Mouse (Mus musculus) brain, adult 2 months (tissue): Measurements from ENCODE around the gene Patl1.
"Not testable (repeated sequence)": the region's sequence is repeated elsewhere in the genome, so short reads cannot be mapped to it uniquely, and the experiment has no call there.

ENCODE experiments used
- DNase-seq: peaks from one replicate; pipeline ENCODE4 v3.0.0; 2011; ENCODE audit warnings: low read depth, low spot score

Patl1 gene

GRCm38 (mm10) chr19:11966201-11966636, 54.0 kb downstream of the Patl1 start:
- peak; percentile 75 for DNase-seq

- peak; percentile 47 for DNase-seq
Measured at GRCm38 (mm10) chr19:11969155-11970050, 57.2 kb downstream of the Patl1 start.

- no peak for DNase-seq
Measured at GRCm38 (mm10) chr19:11973511-11974222, 61.5 kb downstream of the Patl1 start.

DNA sequence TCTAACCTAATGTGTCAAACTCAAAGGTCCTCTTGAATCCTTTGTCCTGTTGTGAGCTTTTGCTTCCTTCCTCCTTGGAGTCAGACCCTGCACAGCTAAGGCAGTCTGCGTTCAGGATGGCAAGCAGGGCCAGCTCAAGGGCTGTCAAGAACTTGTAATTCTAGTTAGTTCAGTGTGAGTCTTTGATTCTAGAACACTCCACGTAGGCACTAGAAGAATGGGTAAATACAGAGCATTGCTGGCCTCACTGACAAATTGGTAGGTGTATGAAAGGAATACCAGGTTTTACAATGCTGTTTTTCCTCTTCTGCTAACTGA, 62.0 kb downstream of the Patl1 start:
- no peak for DNase-seq

DNA sequence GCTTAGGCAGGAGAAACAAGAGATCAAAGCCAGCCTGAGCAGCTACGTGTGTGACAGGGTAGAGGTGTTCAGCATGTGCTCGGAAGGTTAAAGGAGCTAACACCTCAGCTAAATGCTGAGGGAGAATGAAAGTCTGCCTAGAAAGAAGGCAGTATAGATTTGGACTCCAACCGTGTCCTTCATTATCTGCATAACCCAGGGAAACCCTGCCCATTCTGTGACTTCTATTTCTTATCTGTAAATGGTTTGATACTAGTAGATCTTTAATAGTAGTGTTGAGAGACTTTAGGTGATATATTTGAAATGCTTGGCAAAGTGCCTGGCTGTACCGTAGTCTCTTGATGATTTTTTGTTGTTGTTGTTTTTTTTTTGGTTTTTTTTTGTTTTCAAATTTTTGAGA, 63.5 kb downstream of the Patl1 start:
- DNase-seq: no peak

- no peak for DNase-seq
Measured at GRCm38 (mm10) chr19:11977363-11977762, 65.2 kb downstream of the Patl1 start.

GRCm38 (mm10) chr19:11980471-11980870, 68.3 kb downstream of the Patl1 start:
- no peak for DNase-seq

DNA sequence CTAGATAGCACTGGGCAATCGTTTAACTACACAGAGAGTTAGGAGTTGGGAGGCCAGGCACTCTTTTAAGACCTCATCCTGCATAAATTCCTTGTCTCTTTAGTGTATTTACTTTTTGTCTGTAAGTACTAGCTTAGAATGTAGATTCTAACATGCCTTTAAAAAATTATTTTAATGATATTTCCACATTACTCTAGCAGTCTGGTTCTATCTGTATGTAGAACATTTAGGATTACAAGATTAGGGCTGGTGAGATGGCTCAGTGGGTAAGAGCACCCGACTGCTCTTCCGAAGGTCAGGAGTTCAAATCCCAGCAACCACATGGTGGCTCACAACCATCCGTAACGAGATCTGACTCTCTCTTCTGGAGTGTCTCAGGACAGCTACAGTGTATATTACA, 72.4 kb downstream of the Patl1 start:
- DNase-seq: not testable (repeated sequence)

DNA sequence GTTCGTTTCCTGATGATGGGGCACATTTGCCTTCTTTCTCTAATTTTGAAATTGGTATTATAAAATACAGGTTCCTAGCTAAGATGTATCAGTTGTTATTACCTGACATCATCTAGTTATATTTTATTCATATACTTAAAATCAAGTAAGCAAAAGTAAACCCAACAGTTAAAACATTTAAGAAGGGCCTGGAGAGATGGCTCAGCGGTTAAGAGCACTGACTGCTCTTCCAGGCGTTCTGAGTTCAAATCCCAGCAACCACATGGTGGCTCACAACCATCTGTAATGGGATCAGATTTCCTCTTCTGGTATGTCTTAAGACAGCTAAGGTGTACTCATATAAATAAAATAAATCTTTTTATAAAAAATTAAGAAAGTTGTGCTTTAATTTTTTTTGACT, 75.6 kb downstream of the Patl1 start:
- no peak for DNase-seq

DNA sequence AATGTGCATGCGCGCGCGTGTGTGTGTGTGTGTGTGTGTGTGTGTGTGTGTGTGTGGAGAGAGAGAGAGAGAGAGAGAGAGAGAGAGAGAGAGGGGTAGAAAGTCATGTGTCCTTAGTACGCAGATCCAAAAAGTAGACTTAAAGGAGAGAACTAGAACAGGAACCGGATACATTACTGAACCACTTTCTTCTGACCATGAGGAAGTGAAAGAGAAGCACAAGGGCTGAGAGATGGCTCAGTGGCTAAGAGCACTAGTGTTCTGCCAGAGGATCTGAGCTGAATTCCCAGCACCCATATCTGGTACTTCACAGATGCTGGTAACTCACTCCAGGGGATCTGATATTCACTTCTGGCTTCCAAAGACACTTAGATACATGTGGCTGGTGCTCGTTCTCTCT, 77.1 kb downstream of the Patl1 start:
- DNase-seq: no peak

DNA sequence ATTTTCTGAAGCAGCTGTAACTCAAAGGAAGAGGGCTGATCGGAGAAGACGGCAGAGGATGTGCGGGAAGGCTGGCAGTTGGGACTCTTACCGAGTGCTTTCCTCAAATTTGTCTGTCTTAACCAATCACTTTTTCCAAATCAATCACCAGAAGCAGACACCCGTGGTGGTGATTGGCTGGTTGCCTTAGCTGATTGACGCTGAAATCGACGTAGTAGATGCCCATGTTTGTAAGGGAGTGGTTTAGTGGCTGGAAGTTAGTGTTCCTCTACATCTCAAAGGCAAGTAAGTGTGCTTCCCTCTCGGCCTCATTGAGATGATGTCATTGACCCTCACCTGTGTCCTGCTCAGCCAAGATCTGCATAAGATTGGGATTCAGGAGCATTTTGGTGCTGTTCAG, 79.8 kb downstream of the Patl1 start:
- DNase-seq: no peak

DNA sequence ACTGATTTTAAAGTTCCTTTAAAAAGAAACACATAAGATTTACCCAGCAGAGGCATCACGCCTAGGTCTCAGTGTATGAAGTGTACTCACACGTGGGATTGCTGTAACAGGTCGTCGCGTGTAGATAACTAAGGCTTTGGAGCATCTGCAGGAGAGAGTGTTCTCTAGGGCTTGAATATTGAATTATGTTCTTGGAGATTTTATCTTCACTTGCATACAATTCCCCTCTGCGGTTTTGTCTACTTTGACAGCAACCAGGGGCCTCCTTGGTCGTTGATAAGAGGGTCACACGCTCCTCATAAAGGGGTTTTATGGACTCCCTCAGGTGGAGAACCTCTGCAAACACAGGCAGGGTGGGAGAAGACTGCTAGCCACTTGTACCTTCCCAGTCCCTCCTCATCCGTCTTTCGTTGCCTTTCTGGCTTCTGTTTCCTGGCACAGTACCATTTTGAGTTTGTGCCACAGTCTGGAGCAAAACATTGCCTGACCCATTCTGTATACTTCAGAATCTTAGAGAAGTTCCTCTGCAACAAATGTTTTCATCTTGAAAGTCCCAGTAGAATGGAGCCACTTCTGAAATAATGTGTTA, 80.3 kb downstream of the Patl1 start:
- no peak for DNase-seq
